Comparison of ENCODE assay signal across 10 mouse cellular contexts in the genomic region with DNA sequence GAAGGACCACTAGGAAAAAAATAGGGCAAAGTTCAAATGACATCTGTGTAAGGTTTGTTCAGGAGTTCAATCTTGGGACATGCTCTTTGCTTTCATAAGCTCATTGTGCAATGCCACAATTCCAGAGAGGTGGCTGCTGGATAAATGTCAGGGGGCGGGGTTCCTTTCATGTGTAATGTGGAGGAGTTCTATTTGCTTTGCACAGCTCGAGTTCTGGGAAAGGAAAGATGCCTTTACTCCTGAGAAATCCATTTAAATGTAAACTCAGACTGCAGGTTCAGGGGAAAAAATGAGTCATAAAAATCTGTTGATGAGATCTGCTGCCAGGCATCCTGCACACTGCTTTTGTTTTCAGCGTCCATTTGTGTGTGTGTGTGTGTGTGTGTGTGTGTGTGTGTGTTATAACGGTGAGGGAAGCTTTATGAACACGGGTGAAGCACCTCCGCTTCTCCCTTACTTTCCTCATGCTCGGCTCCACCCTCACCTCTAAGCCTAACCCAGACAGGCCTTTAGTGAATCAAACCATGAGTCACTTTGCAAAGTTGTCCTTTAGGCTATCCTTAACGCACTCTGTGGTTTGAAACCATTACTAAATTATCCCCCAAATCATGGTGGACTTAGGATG.
DNase-seq lines count a peak whose midpoint lies in the region; ATAC-seq and TF ChIP-seq lines count a peak whose summit lies in the region.
"Had no signal": no experiment of that assay in that cellular context is flagged by ENCODE, and none has a peak within 500 bp of the region (broad histone marks: within the 10 kb centered on the region; RNA-seq: fewer than 3 reads in every experiment).

No protein-coding gene starts in this region.

- H3K4me3 ChIP-seq in embryonic fibroblast, embryonic 13.5 days (ENCODE audit: insufficient read depth, low read length), result no peak overlapping the region

- no peak for TF ChIP-seq CTCF in embryonic fibroblast, embryonic 13.5 days (IDR thresholded peaks at IDR 0.05; ENCODE audit: borderline replicate concordance, insufficient read depth, low read length)

- peak overlapping the region; percentile 67 for H3K27ac ChIP-seq in embryonic fibroblast, embryonic 13.5 days (ENCODE audit: insufficient read depth, low read length)
- H3K27ac ChIP-seq: macrophage had no signal

- peaks cover 5% of the 10 kb centered on the region; the same call in 1 of the 2 replicates for H3K4me1 ChIP-seq in embryonic fibroblast, embryonic 13.5 days (ENCODE audit: control insufficient read depth, insufficient read depth, low read length)

- no peak for ATAC-seq in CD4-positive, CD25-positive, alpha-beta regulatory T cell, adult 4 months
- ATAC-seq: inflammation-experienced regulatory T-cells, adult 6 months had no signal

- TF ChIP-seq POLR2A in embryonic fibroblast, embryonic 13.5 days (IDR thresholded peaks at IDR 0.05; ENCODE audit: low read depth, low read length), result no peak

- peak; percentile 10 for DNase-seq in CD4-positive, CD25-positive, alpha-beta regulatory T cell, adult 2 months (ENCODE audit: low read depth, low spot score)
- DNase-seq in layer of hippocampus, adult 9-11 months, result peak; percentile 1
- DNase-seq in layer of hippocampus, adult 9-10 months (ENCODE audit: low spot score), result no peak
- DNase-seq in lung, postnatal 4 days, result peak; percentile 37 to 55
- DNase-seq in ovary, adult 18-20 months (ENCODE audit: low spot score), result no peak
- no peak for DNase-seq in retina, postnatal 1 day

Comparison
In these comparisons a context has a peak if more than half of its experiments do, and no peak if none do; other contexts are left out.
1. DNase-seq: peak in CD4-positive, CD25-positive, alpha-beta regulatory T cell, adult 2 months (single experiment), layer of hippocampus, adult 9-11 months (single experiment) and lung, postnatal 4 days (2 of 2); none in layer of hippocampus, adult 9-10 months (single experiment), ovary, adult 18-20 months (single experiment) and retina, postnatal 1 day (single experiment).